Mouse (Mus musculus): ENCODE results near the gene Sirt2. TPM values are rescaled to one million over a fixed set of nuclear protein-coding genes. Genes with fewer than 3 reads are reported as not detected.
A peak's percentile ranks its signal among the peaks of the same experiment; 100 is the strongest.

Gene Sirt2
- polyA plus RNA-seq, 1 experiment from 2014 or later, result 86.3 TPM

- Histone ChIP-seq H3K27me3 (no peaks in the 10 kb centered on the region), H3K36me3 (ENCODE audit: poor library complexity, severe bottlenecking) (peaks cover 86% of the 10 kb centered on the region), H3K4me2 (no peak overlapping the region), H3K4me3 (no peak overlapping the region), H3K4me1 (peaks cover 48% of the 10 kb centered on the region), H3K9ac (0 out of 2 replicates have a peak overlapping the region, but pooled peaks have one; percentile 2), H3K27ac (0 out of 2 replicates have a peak overlapping the region, but pooled peaks have one; percentile 48), H3K9me3 (replicated peaks) (no peaks in the 10 kb centered on the region)
- WGBS, result 79% methylated on average over 4 of the region's 4 CpGs
- no peak for ATAC-seq
Measured at GRCm38 (mm10) chr7:28819571-28819970, 53.0 kb downstream of the Sirt2 start.

- Histone ChIP-seq H3K27me3 (no peaks in the 10 kb centered on the region), H3K4me1 (peaks cover 45% of the 10 kb centered on the region), H3K4me2 (no peak overlapping the region), H3K4me3 (no peak overlapping the region), H3K36me3 (ENCODE audit: poor library complexity, severe bottlenecking) (peaks cover 76% of the 10 kb centered on the region), H3K27ac (peak overlapping the region; percentile 48), H3K9me3 (replicated peaks) (no peaks in the 10 kb centered on the region), H3K9ac (0 out of 2 replicates have a peak overlapping the region, but pooled peaks have one; percentile 16)
- ATAC-seq, result no peak
- 48% methylated on average over 12 of the region's 12 CpGs for WGBS
Measured at GRCm38 (mm10) chr7:28820358-28821260, 54.1 kb downstream of the Sirt2 start.

- ATAC-seq, result no peak
- Histone ChIP-seq H3K4me2 (no peak overlapping the region), H3K4me3 (no peak overlapping the region), H3K4me1 (peaks cover 43% of the 10 kb centered on the region), H3K27me3 (no peaks in the 10 kb centered on the region), H3K9me3 (replicated peaks) (no peaks in the 10 kb centered on the region), H3K27ac (peak overlapping the region; percentile 48; the same call in 1 of the 2 replicates), H3K36me3 (ENCODE audit: poor library complexity, severe bottlenecking) (peaks cover 68% of the 10 kb centered on the region), H3K9ac (no peak overlapping the region)
- 80% methylated on average over 10 of the region's 10 CpGs for WGBS
Measured at GRCm38 (mm10) chr7:28821261-28821831, 54.8 kb downstream of the Sirt2 start.

- no peak overlapping the region for H3K9ac ChIP-seq
- no peak overlapping the region for H3K4me3 ChIP-seq
- no peak overlapping the region for H3K4me2 ChIP-seq
- peaks cover 56% of the 10 kb centered on the region for H3K36me3 ChIP-seq (ENCODE audit: poor library complexity, severe bottlenecking)
- 58% methylated on average over 1 of the region's 1 CpGs for WGBS
- no peaks in the 10 kb centered on the region for H3K27me3 ChIP-seq
- H3K4me1 ChIP-seq, result peaks cover 32% of the 10 kb centered on the region
- H3K9me3 ChIP-seq (replicated peaks), result no peaks in the 10 kb centered on the region
- ATAC-seq, result no peak
- H3K27ac ChIP-seq, result no peak overlapping the region
Measured at GRCm38 (mm10) chr7:28822556-28822955, 56.0 kb downstream of the Sirt2 start.

- Histone ChIP-seq H3K36me3 (ENCODE audit: poor library complexity, severe bottlenecking) (peaks cover 49% of the 10 kb centered on the region), H3K27ac (peak overlapping the region; percentile 22; the same call in 1 of the 2 replicates), H3K4me3 (no peak overlapping the region), H3K4me2 (no peak overlapping the region), H3K4me1 (peaks cover 25% of the 10 kb centered on the region), H3K27me3 (no peaks in the 10 kb centered on the region), H3K9me3 (replicated peaks) (no peaks in the 10 kb centered on the region), H3K9ac (no peak overlapping the region)
- ATAC-seq, result no peak
- 59% methylated on average over 10 of the region's 10 CpGs for WGBS
Measured at GRCm38 (mm10) chr7:28822993-28823903, 56.7 kb downstream of the Sirt2 start.

GRCm38 (mm10) chr7:28823932-28824331 is 57.4 kb downstream of the Sirt2 start:
- no peak for ATAC-seq
- H3K27me3 ChIP-seq, result no peaks in the 10 kb centered on the region
- H3K4me1 ChIP-seq, result peaks cover 25% of the 10 kb centered on the region
- peaks cover 43% of the 10 kb centered on the region for H3K36me3 ChIP-seq (ENCODE audit: poor library complexity, severe bottlenecking)
- no peak overlapping the region for H3K4me2 ChIP-seq
- H3K4me3 ChIP-seq, result no peak overlapping the region
- 68% methylated on average over 2 of the region's 2 CpGs for WGBS
- no peak overlapping the region for H3K9ac ChIP-seq
- no peaks in the 10 kb centered on the region for H3K9me3 ChIP-seq (replicated peaks)
- H3K27ac ChIP-seq, result peak overlapping the region; percentile 22; the same call in 1 of the 2 replicates

- Histone ChIP-seq H3K9me3 (replicated peaks) (no peaks in the 10 kb centered on the region), H3K36me3 (ENCODE audit: poor library complexity, severe bottlenecking) (peaks cover 38% of the 10 kb centered on the region), H3K27ac (peak within 1 kb of the TSS; percentile 80), H3K4me1 (peaks cover 19% of the 10 kb centered on the region), H3K4me2 (peak within 1 kb of the TSS; percentile 66), H3K9ac (peak within 1 kb of the TSS; percentile 67), H3K27me3 (no peaks in the 10 kb centered on the region), H3K4me3 (peak within 1 kb of the TSS; percentile 50)
- WGBS, result 3% methylated on average over 33 of the region's 33 CpGs
- ATAC-seq, result peak; percentile 81
Measured at GRCm38 (mm10) chr7:28824941-28825685, 58.6 kb downstream of the Sirt2 start, which contains the start of gene Ech1. Gene Ech1, plus strand, starts transcription at chr7:28825217.

- peaks cover 38% of the 10 kb centered on the region for H3K36me3 ChIP-seq (ENCODE audit: poor library complexity, severe bottlenecking)
- H3K27me3 ChIP-seq, result no peaks in the 10 kb centered on the region
- peak overlapping the region; percentile 66 for H3K4me2 ChIP-seq
- ATAC-seq, result no peak
- peak overlapping the region; percentile 50 for H3K4me3 ChIP-seq
- H3K9ac ChIP-seq, result peak overlapping the region; percentile 67
- 68% methylated on average over 11 of the region's 11 CpGs for WGBS
- H3K9me3 ChIP-seq (replicated peaks), result no peaks in the 10 kb centered on the region
- H3K4me1 ChIP-seq, result peaks cover 13% of the 10 kb centered on the region
- H3K27ac ChIP-seq, result no peak overlapping the region
Measured at GRCm38 (mm10) chr7:28825686-28826401, 59.3 kb downstream of the Sirt2 start.

- no peak overlapping the region for H3K4me3 ChIP-seq
- H3K4me2 ChIP-seq, result peak overlapping the region; percentile 66; the same call in 1 of the 2 replicates
- H3K4me1 ChIP-seq, result peaks cover 13% of the 10 kb centered on the region
- no peaks in the 10 kb centered on the region for H3K9me3 ChIP-seq (replicated peaks)
- ATAC-seq, result no peak
- 94% methylated on average over 7 of the region's 7 CpGs for WGBS
- no peak overlapping the region for H3K9ac ChIP-seq
- H3K36me3 ChIP-seq (ENCODE audit: poor library complexity, severe bottlenecking), result peaks cover 36% of the 10 kb centered on the region
- H3K27me3 ChIP-seq, result no peaks in the 10 kb centered on the region
- H3K27ac ChIP-seq, result no peak overlapping the region
Measured at GRCm38 (mm10) chr7:28826402-28826772, 59.9 kb downstream of the Sirt2 start.

GRCm38 (mm10) chr7:28827338-28827737 is 60.8 kb downstream of the Sirt2 start:
- H3K9me3 ChIP-seq (replicated peaks), result no peaks in the 10 kb centered on the region
- H3K27ac ChIP-seq, result no peak overlapping the region
- no peak for ATAC-seq
- H3K27me3 ChIP-seq, result no peaks in the 10 kb centered on the region
- H3K9ac ChIP-seq, result no peak overlapping the region
- H3K4me1 ChIP-seq, result peaks cover 13% of the 10 kb centered on the region
- no peak overlapping the region for H3K4me2 ChIP-seq
- H3K4me3 ChIP-seq, result no peak overlapping the region
- WGBS, result 45% methylated on average over 3 of the region's 3 CpGs
- peaks cover 34% of the 10 kb centered on the region for H3K36me3 ChIP-seq (ENCODE audit: poor library complexity, severe bottlenecking)
